Mouse (Mus musculus) fibroblast of lung, adult 2 months (primary cell): Measurements from ENCODE around the gene Tnks2.
"Not testable (repeated sequence)": the region's sequence is repeated elsewhere in the genome, so short reads cannot be mapped to it uniquely, and the experiment has no call there.

Experiments
- DNase-seq: peaks from one replicate; pipeline ENCODE4 v3.0.0-alpha.2; 2011; ENCODE audit warnings: low read depth

Gene Tnks2

DNA sequence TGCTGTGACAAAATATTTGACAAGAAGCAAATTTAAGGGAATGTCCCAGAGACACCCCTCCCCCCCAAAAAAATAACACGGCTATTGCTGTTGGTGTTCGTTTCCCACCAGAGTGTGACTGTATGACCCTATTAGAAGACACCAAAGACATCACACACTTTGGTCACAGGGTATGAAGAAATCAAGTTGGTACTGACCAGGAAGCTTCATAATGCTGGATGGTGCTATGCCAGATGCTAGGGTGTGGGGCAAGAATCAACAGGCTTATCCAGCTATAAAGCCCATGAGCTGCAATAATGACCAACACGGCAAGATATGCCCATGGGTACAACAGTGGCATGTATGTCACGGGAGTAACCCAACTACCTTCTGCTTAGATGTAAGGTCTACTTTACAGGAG is 11.3 kb upstream of the Tnks2 start:
- no peak for DNase-seq

- DNase-seq: no peak
These were observed 6.4 kb upstream of the Tnks2 start for GRCm38 (mm10) chr19:36827650-36828049.

- no peak for DNase-seq
These were observed 5.7 kb upstream of the Tnks2 start for GRCm38 (mm10) chr19:36828322-36828721.

- no peak for DNase-seq
These were observed 863 bp upstream of the Tnks2 start for GRCm38 (mm10) chr19:36832951-36833787.

GRCm38 (mm10) chr19:36834532-36835431 is 750 bp downstream of the Tnks2 start:
- no peak for DNase-seq

DNA sequence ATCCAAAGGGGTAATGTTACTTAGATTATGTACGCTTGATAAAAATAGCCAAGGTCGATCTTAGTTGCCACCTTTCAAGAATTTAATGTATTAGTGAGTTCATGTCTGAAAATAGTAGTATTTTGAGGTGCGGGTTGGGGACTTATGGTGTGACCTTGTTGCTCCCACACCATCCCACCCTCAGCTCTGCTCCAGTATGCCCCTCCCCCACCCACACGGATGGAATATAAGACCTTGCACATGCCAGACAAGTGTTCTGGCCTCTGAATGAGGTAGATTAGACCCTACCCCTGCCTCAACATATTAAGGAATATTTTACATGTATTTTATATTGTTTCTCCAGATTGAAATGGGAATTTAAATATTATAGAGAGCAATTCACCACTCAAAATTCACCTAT is 2.0 kb downstream of the Tnks2 start:
- no peak for DNase-seq

DNA sequence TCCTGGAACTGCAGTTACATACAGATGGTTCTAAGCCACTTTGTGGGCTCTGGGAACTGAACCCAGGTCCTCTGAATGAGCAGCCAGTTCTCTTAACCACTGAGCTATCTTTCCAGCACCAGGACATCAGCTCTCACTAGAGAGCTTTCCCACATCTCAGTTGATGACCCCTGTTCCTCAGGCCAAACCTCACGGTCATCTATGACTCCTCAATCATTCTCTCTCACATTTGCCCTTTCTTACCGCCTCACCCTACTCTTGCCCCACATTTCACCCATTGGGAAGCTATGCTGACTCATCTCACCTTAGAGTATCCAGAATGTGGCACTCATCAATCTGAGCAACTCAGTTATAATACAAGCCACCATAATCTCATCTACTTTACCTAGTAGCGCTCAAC is 6.3 kb downstream of the Tnks2 start:
- DNase-seq: no peak

GRCm38 (mm10) chr19:36843866-36844265 is 9.8 kb downstream of the Tnks2 start:
- no peak for DNase-seq

DNA sequence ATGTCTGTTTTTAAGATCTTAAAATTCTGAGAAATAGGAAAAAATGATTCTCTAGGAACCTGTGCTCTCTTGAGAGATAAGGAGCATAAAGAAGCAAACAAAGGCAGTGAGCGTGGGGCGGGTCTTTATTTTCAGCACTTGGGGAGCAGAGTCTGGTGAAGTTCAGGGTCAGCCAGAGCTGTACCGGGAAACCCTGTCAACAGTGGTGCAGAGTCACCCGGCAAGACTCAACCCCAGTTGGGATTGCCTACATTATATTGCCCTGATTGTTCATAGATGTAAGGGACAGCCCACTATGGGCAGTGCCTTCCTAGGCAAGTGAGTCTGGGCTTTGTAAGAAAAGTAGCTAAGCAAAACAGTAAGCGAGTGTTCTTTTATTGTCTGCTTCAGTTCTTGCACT is 11.9 kb downstream of the Tnks2 start:
- DNase-seq: no peak

- DNase-seq: no peak
These were observed 19.8 kb downstream of the Tnks2 start for GRCm38 (mm10) chr19:36853831-36854230.

DNA sequence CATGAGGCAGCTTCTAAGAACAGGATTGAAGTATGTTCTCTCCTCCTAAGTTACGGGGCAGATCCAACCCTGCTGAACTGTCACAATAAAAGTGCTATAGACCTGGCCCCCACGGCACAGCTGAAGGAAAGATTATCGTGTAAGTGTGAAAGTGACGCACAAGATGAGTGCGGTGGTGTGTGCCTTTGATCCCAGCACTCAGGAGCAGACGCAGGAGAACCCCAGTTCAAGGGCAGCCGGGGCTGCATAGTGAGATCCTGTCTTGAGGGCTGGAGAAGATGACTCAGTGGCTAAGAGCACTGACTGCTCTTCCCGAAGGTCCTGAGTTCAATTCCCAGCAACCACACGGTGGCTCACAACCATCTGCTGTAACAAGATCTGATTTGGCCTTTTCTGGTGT is 23.8 kb downstream of the Tnks2 start:
- no peak for DNase-seq

DNA sequence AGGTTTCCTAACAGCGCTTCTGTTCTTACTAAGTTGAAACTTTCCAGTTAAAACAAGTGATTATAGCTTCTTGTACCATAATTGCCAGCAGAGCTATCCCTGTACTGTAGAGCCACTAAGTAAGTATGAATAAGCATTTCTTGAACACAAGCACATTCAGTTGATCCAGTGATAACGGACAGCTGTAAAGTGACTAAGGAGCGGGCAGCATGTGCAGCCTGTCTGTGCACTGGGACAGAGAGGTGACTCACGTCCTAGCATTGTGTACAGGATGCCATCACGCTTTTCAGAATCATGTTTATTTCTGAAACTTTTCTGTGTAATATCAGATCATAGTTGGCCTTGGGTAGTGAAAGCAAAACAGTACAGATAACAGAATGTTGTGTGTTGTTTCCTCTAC is 26.4 kb downstream of the Tnks2 start:
- no peak for DNase-seq

GRCm38 (mm10) chr19:36865905-36866304 is 31.9 kb downstream of the Tnks2 start:
- no peak for DNase-seq

- DNase-seq: no peak
These were observed 33.4 kb downstream of the Tnks2 start for GRCm38 (mm10) chr19:36867416-36867815.

DNA sequence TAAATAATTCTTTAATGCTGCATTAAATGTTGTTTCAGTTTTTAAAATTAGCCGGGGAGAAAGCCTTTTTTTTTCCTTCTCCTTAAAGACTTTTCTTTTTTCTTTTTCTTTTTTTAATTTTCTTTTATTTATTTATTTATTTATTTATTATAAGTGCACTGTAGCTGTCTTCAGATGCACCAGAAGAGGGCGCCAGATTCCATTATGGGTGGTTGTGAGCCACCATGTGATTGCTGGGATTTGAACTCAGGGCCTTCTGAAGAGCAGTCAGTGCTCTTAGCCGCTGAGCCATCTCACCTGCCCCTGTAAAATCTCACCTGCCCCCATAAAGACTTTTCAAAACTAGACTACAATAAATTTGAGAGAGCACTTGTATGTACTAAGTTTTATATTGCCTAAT is 34.6 kb downstream of the Tnks2 start:
- DNase-seq: not testable (repeated sequence)

DNA sequence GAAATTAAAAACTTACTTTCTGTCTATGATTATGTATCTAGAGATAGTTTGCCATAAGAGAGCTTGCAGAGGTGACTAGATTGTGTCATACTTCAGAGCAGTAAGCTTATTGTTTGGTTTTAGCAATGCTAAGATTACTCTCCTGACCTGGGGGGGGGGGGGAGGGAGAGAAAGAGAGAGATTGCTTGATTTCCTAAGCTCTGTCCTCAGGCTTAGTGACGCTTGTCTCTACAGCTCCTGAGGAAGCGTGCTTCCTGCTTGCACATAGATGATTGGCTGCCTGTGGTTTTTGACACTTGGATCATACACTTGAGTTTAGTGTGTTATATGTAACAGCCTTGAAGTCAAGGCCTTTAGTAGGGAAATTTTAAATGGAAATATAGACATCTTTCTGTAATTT is 40.6 kb downstream of the Tnks2 start:
- no peak for DNase-seq

DNA sequence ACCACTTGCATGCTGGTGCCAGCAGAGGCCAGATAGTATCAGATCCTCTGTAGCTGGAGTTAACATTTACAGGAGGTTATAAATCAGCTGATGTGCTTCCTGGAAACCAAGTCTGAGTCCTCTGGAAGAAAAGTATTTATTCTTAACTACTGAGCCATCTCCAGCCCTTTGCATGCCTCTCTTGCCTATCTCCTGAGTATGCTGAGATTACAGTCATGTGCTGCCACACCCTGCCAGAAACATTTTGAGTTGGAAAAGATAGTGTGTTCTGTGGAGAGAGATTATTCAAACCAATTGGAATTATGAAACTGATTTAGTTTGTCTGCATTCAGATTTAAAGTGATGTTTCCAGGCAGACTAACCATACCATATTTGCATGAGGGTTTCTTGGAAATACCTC is 43.3 kb downstream of the Tnks2 start:
- DNase-seq: no peak

DNA sequence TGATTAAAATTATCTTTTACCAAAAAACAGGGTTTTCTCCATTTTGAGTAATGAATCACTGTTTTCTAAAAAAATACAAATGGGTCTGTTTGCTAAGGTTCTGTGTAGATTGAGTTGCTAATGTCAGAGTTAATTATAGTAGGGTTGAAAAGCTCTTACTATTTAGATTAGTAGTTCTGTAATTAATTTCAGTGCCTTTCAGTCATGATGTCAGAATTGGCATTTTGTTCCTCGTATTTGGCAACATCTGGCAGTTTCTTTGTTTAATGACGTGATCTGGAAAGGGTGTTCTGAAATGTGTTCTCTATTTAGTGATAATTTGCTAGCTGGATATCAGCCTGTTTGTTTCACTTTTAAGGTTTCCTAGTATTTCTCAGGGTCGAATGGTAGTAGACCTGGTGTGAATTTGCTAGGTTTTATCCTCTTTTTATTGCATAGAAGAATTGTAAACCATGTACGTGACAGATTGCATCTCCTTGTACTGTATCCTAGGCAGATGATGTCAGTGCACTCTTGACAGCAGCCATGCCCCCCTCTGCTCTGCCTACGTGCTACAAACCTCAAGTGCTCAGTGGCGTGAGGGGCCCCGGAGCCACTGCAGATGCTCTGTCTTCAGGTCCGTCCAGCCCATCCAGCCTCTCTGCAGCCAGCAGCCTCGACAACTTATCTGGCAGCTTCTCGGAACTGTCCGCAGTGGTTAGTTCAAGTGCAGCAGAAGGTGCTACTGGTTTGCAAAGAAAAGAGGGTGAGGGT is 44.9 kb downstream of the Tnks2 start:
- DNase-seq: no peak

GRCm38 (mm10) chr19:36883119-36883518 is 49.1 kb downstream of the Tnks2 start:
- DNase-seq: no peak

DNA sequence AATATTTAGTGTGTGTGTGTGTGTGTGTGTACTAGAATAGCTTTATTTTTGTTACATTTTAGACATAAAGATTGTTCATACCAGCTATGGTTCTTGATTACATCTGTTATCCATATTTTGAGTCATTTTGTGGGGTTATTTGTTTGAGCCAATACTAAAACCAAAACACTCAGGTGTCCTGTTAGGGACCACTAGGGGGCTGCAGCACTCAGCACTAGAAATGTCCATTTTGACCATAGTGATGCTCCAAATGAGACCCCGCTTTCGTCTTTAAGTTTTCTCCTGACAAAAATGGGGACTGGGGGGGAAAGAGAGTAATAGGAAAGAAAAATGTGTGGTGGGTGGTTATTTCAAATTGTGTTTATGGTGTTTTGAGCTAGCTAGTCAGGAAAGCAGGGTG is 52.3 kb downstream of the Tnks2 start:
- no peak for DNase-seq

GRCm38 (mm10) chr19:36887706-36888105 is 53.7 kb downstream of the Tnks2 start:
- no peak for DNase-seq

- DNase-seq: no peak
These were observed 57.7 kb downstream of the Tnks2 start for GRCm38 (mm10) chr19:36891746-36892145.
